Mouse (Mus musculus) T-helper 2 cell (primary cell): ENCODE data around the gene Trappc4.
"Not testable (repeated sequence)": the region's sequence is repeated elsewhere in the genome, so short reads cannot be mapped to it uniquely, and the experiment has no call there.

Experiments
- in situ Hi-C: fragments of 300-600 bp; cut with MboI, MseI; formaldehyde crosslinking; loops from one replicate; pipeline ENCODE4 v1.15.1; 2025; ENCODE audit warnings: high pct_unique_total_duplicates

Trappc4 gene

DNA sequence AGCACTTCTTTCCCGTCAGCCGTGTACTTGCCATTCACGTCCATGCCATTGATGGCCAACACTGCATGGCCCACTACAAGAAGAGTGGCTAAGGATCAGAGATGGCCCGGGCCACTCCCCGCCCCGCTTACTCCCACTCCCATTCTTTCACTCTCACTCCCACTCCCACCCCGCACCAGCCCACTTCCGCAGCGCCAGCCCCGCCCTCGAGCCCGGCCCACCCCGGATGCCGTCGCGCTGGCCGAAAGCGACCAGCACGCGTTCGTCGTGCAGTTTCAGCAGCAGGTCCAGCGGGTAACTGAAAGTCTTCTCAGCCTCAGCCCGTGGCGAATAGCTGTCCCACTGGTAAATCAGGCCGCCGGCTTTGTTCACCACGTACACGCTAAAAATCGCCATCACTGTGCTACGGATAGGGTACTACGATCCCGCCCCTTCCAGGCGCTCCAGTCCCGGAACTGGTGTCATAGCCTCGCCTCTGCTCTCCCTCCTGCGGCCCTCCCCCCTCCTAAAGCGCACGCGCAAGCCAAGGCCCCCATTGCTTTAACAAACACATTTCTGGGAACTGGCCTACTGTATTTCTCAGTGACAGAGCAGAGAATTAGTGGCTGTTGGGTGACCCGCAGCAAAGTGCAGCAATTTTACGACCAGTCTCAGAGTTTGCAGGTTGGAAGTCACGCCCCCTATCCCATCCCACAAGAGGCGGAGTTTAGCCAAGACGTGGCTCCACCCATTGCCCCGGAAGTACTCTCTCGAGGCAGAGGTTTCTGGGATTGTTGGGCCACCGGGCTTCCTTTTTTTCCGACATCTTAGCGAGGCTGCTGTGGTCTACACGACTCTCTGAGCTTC is at the start of gene Trappc4, which contains the start of gene Rps25:
Gene Trappc4, minus strand, starts transcription at position 695 of the 846 bp plus-strand sequence.
Gene Rps25, plus strand, starts transcription at position 234 of the 846 bp plus-strand sequence.
- in situ Hi-C loops = no loop called here

DNA sequence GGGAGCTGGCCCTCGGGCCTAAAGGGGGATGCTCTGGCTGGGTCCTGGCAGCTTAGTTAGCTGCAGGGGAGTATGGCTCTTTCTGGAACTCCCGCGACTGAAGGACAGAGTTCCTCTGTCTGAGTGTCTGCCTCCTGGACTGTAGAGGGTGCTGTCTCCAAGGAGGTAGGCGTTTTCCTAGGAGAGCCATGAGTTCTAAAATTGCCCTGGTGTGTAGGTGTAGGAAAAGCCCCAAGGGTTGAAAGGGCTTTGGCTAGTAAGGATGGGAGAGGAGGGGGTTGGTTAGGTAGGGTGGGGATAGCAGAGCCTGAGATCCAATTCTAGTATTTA is 47.5 kb upstream of the Trappc4 start, which contains the start of gene Upk2:
Gene Upk2, minus strand, starts transcription at position 86 of the 330 bp plus-strand sequence.
- in situ Hi-C loops = loop anchor here (5.0 to 10.0 kb wide), 2 partner anchors 47 to 230 kb away; no protein-coding TSS in a partner anchor

DNA sequence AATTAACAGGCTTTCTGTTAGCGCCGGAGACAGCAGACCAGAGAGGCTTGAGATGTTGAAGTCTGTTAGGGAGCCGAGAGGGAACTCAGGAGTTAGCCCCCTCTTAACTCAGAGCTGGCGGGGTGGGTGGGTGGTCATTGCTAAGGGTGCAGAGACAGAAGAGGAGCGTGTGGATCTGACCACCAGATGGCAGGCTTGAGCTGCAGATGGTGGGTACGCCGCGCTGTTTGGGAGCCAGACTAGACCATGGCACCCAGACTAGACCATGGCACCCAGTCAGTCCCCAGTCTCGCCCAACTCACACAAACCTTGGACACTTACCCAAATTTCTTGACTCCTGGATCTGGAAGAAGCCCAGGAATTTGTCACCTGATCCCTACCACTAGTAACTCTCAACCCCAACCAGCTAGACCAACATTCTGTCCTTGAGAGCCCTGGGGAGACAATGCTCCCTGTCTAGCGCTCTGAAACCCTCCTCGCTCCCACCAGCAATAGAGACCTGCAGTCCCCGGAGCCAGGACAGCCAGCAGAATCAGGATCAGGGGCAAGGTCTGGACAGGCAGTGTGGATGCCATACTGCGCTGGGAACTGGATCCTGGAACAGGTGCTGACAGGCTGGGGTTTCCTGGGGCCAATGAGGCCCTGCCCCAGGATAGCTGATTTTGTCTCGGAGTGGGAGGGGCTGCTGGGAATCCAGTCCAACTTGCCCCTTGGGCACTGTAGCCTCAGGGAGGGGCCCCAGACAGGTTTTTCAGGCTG is 46.9 kb upstream of the Trappc4 start:
- in situ Hi-C loops = loop anchor here (10.0 kb wide), 1 partner anchor 230 kb away; no protein-coding TSS in a partner anchor

DNA sequence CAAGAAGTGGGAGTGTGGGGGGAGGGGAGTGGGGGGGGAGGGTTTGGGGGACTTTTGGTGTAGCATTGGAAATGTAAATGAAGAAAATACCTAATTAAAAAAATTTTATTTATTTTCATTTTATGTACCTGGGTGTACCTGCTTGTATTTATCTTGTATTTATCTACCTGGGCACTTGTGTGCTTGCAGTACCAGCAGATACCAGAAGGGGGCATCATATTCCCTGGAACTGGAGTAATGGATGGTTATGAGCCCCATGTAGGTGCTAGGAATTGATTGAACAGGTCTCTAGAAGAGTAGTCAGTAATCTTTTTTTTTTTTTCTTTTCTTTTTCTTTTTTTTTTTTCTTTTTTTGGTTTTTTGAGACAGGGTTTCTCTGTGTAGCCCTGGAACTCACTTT is 43.0 kb upstream of the Trappc4 start:
- in situ Hi-C loops = loop anchor here (10.0 kb wide), 1 partner anchor 234 kb away; no protein-coding TSS in a partner anchor

DNA sequence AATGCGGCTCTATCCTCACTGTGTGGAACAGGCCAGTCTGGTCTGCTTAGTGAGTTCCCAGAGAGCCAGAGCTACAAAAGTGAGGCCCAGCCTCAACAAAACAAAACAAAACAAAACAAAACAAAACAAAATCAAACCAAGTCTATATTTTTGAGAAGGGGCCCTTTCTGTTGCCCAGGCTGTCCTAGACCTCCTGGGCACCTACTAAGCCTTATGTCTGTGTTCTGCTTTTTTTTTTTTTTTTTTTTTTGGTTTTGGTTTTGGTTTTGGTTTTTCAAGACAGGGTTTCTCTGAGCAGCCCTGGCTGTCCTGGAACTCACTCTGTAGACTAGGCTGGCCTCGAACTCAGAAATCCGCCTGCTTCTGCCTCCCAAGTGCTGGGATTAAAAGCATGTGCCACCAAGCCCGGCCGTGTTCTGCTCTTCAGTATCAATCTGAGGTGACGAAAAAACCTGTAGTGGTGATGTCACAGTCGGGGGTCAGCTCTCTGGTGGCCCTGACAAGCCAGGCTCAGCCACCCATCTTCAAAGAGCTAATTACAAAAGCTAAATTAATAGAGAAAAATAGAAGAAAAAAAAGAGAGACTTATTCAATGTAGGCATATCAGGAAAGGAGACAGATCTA is 37.1 kb upstream of the Trappc4 start:
- in situ Hi-C loops = not testable (repeated sequence)

DNA sequence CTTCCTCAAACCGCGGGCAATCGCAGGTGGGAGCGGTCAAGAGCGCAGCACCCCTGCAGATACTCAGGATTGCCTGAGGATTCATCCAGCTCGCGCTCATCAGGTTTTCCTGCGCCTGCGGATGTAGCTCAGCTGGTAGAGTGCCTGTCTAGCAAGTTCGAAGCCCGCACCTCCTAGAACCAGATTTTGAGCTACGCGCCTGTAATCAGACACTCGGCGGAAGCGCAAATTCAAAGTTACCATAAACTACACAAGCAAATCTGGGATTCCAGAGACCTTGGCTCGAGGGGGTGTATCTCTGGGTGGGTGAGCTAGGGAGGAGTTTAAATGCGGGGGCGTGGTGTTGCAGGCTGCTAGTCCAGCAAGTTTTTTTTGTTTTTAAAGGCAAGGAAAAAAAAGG is 33.6 kb upstream of the Trappc4 start, which contains the start of gene Foxr1:
Gene Foxr1, minus strand, starts transcription at position 176 of the 400 bp plus-strand sequence.
- in situ Hi-C loops = no loop called here

DNA sequence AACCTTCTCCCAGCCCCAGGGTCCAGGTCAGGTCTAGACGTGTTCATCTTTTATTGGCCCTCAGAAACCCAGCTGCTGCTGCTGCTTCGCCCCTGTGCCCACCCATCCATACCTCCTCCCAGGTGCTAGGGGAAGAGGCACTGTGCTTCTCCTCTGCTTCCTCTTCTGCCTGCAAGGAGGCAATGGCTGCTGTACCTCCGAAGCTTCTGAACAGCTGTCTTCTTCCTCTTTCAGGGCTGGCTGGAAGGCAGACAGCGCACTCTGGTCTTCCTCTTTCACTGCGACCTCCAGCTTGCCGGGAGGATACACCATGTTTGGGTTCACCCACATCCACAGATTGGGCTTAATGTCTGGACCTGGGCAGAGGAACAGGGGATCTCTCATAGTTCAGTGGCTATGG is 28.3 kb upstream of the Trappc4 start:
- in situ Hi-C loops = no loop called here

DNA sequence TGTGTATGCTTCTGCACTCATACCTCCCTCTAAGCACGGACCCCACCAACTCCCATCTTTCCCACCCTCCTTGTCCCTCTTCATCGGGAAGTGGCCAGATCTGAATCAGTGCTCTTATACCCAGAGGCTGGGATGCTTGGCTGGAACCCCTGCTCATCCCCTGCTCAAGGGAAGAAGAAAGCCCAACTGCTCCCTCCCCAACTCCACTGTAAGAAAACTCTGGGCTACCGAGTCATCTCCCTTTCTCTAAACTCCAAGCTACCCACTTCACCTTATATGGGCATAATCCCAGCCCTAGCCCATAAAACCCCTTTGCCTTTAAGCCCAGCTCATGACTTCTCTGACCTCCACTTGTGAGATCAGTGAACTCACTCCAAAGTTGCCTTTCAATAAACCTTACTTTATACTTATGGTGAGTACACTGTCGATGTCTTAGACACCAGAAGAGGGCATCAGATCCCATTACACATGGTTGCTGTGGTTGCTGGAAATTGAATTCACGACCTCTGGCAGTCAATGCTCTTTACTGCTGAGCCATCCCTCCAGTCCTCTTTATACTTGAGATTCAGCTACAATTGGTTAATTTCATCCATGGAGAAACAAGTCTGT is 25.3 kb upstream of the Trappc4 start:
- in situ Hi-C loops = no loop called here

DNA sequence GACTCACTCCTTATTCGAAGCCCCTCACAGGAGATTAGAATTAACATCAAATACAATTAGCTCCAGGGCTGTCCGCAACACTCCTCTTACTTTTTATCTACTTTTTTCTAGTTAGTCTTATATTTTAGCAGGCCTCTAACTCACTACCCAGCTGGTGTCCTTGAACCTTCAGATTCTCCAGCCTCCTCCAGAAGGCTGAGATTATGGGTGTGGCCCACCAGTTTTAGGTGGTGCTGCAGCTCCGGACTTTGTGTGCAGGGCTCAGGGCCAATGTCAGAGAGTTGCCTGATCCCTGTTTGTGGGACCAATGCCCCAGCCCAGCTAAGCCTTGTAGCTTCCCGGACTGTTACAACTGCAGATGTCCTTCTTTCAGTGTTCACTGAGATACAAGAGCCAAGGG is 16.2 kb upstream of the Trappc4 start:
- in situ Hi-C loops = no loop called here

DNA sequence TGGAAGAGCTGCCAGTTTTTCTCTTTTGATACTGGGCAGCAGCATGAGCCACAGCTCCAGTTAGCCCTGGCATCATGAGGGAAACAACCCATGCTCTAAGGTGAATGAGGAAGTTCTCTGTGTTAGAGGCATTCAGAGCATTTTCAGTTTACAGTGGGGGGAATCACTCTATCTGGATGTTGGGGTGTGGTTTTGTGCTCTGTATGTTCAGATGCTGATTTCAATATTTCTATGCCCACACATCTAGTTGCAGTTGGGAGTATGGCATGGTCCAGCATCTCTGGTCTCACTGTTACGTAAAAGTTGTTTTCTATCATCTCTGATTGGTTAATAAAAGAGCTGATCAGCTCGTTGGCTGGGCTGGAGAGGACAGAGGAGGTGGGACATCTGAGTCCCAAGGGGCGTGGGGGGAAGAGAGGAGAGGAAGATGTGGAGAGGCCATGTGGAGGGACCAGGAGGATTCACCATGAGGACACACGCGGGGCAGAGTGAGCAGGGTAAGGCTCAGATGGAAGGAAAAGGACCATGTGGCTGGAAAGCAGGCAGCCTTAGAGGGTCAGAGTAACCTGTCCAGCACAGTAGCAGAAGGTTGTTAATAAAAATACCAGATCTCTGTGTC is 13.0 kb upstream of the Trappc4 start:
- in situ Hi-C loops = no loop called here

DNA sequence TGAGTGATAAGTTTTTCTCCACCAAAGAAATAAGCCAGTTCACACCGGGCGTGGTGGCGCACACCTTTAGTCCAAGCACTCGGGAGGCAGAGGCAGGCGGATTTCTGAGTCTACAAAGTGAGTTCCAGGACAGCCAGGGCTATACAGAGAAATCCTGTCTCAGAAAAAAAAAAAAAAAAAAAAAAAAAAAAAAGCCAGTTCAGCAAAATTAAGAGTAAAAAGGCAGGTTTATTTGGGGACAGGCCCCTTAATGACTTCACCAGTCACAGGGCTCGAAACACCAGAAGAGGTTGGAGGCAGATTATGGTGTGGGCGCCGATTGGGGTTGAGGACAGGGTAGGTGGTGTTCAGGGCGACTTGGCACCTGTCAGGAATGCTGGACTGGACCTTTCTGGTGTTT is 12.3 kb upstream of the Trappc4 start:
- in situ Hi-C loops = not testable (repeated sequence)

DNA sequence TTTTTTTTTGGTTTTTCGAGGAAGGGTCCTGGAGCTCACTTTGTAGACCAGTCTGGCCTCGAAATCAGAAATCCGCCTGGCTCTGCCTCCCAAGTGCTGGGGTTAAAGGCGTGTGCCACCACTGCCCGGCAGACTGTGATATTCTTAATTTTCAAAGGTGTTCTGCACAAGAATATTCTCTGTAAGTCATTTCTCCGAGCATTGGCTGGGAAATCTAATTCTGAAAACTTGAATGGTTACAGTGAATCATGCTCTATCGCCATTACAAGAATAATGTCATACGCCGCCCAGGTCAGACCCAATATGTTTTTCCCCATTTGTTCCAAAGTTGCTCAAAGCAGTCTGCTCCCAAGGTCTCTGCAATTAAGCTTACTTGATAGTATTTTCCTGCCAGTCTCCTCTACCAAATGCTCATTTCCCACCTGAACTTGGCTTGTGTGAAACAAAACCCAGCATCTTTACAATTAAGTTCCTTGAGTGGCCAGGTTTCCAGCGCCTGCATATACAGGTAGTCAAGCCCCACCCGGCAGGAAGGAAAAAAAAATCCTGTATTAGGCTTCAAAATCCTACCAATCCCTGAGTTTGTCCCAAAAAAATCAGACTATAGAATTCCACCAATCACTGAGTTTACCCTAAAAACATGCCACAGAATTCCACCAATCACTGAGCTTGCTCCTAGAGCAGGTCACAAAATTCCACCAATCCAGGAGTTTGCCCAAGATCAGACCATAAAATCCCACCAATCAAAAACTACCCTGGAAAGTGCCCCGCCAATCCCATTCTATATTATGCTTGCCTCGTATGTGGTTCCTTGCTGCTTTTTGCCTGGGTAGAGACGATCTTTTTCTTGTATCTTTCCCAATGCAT is 11.4 kb upstream of the Trappc4 start, which contains the start of gene Ccdc84:
Gene Ccdc84, minus strand, starts transcription at position 51 of the 867 bp plus-strand sequence.
- in situ Hi-C loops = no loop called here

DNA sequence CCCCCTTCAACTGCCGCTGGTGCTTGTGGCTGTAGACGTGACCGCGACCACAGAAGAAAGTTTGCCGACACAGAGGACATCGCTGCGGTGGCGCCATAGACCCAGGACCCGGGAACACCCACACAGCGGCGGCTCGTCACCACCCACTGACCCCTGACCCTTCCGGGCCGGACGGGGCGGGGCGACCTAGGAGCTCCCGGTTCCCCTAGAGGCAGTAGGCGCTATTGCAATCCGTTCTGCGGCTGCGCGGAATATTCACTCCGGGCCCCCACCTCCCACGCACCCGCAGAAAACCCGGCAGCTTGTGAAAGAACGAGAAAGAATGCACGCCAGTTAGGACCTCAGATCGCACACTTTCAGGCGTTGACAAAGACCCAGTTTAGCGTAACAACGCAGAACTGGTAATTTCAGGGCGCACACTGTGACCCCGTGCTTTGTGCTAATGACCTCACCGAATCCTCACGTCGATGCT is 10.5 kb upstream of the Trappc4 start:
- in situ Hi-C loops = no loop called here

DNA sequence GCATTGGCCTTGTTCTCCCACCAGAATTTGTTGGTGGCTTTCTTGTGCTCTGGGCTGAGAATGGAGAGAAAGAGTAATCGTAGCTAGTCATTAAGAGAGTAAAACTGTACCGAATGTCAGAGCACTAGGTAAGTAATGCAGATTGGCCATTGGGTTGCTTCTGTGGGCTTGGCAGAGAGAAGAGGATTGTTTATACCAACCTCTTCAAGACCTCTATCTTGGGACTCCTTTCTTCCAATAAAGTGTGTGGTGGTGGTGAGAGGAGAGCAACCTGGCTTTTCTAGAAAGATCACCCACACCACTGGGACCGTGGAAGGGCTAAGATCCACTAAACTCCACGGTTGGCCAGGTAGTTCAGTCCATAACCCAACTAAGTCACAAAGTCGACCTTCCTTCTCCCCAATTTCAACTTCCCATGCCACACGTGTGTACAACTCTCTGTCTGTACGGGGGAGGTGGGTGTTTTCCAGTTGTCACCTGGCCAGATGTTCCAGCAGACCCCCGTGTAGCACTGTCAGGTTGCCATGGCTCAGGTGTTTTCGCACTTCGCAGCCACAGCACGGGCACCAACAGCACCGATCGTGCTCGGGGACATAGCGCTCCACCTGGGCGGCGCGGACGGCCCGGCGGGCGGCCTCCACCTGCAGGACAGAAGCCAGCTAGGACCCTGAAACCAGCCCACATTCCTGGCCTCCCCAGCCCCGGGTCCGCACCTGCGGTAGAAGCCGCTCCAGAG is 9.9 kb upstream of the Trappc4 start:
- in situ Hi-C loops = no loop called here

DNA sequence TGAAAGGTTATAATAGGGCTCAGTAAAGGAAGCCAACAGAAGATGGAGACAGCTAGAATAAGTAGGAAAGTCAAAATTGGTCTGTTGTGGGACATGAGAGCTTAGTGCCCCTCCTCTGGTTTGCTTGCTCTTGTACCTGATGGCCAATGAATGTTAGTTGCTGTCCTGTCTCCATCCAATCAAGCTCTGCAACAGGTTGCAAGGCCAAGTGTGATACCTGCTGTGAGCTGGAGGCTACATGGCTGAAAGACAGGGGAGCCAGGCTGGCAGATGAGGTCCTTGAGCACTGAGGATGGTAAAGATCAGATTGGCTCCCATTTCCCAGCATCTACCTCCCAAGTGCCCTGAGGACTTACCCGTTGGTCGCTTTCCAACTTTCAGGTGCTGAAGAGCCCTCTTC is 5.4 kb upstream of the Trappc4 start:
- in situ Hi-C loops = no loop called here

DNA sequence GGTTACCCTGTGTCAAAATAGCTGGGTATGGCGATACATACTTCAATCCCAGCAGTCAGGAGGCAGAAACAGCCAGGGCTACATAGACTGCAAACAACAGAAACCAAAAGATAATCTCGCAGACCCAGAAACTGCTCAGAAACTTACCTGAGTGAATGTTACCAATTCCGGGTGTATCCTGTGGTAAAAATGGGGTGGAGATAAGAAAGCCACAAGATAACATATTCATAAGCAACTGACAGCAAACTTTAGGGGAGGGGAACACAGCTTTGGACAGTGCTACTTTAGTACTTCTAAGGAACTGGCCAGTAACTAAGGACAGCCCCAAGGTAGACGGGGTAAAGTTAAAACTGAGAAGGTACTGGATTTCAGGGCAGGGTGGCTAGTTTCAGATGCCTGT is 4.9 kb upstream of the Trappc4 start:
- in situ Hi-C loops = no loop called here

DNA sequence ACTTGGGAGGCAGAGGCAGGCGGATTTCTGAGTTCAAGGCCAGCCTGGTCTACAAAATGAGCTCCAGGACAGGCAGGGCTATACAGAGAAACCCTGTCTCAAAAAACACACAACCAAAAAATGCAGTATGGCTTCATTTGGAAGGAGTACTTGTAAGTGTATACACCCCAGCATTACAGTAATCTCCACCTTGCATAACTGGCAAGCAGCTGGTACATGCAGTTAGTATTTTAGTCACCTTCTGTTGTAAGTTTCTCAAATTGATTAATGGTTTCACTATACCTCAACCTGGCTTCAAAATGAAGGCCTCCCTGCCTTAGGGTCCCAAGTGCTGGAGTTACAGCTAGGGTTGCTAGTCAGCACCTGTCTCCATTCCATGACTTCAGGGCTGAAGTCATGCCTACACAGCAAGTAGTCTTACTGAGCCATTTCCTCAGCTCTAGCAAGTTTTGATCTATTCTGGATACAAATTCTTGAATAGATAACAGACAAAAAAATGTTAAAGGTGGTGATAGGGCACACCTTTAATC is 4.3 kb upstream of the Trappc4 start:
- in situ Hi-C loops = no loop called here

DNA sequence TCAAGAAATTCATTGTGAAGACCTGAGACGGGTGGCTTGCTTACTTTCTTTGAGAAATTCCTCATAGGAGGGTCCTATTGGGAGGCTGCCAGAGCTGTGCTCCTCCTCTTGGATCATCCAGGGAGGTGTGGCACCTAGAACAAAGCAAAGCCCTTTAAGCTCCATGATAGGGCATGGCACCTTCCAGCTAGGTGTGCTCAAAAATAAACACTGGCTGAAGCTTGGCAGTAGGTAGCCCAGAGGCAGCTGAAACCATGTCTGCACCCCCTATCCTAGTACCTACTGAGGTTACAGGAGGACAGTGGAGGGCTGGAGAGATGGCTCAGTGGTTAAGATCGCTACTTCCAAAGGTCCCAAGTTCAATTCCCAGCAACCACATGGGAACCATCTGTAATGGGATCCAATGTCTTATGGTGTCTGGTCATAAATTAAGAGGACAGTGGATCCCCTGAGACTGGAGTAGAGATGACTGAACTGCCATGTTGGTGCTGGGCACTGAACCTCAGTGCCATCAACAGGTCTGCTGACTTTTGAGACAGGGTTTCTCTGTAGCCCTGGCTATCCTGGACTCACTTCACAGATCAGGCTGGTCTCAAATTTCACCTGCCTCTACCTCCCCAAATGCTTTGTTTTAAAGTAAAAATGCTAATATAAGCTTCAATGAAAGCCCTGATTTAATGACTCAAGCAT is 3.4 kb upstream of the Trappc4 start:
- in situ Hi-C loops = no loop called here
